Comparison of ENCODE assay signal across 17 mouse cellular contexts in genomic region chr1:171734898-171735297, GRCm38 (mm10). TPM values are rescaled to one million over a fixed set of nuclear protein-coding genes. Genes with fewer than 3 reads are reported as not detected.
"Had no signal": no experiment of that assay in that cellular context is flagged by ENCODE, and none has a peak within 500 bp of the region (broad histone marks: within the 10 kb centered on the region; RNA-seq: fewer than 3 reads in every experiment).

No protein-coding gene starts in this region.

- H3K4me3 ChIP-seq: layer of hippocampus, adult 2 months; limb, embryonic 13.5 days; megakaryocyte, embryonic 14.5 days; midbrain, embryonic 12.5 days had no signal

- H3K27ac ChIP-seq: kidney, postnatal 0 days; layer of hippocampus, adult 2 months; limb, embryonic 13.5 days; liver, embryonic 14.5 days; midbrain, embryonic 12.5 days; stomach, postnatal 0 days had no signal

- H3K27me3 ChIP-seq: limb, embryonic 13.5 days; megakaryocyte, embryonic 14.5 days; midbrain, embryonic 12.5 days had no signal

- H3K4me1 ChIP-seq: limb, embryonic 13.5 days; midbrain, embryonic 12.5 days had no signal

- H3K36me3 ChIP-seq: limb, embryonic 13.5 days; midbrain, embryonic 12.5 days had no signal

- H3K4me2 ChIP-seq: limb, embryonic 13.5 days; midbrain, embryonic 12.5 days had no signal

- ATAC-seq: midbrain, embryonic 16.5 days had no signal

- DNase-seq: kidney, adult 11 months; kidney, adult 9 months; kidney, postnatal 4 days; lung, adult 2 months; lung, postnatal 10 days; lung, postnatal 4 days; right cerebral cortex, postnatal 25 days; thymus, postnatal 36 days had no signal

- H3K9me3 ChIP-seq: limb, embryonic 13.5 days; megakaryocyte, embryonic 14.5 days; midbrain, embryonic 12.5 days had no signal

- H3K9ac ChIP-seq: limb, embryonic 13.5 days; liver, embryonic 14.5 days; midbrain, embryonic 12.5 days had no signal

RNA-seq across cellular contexts. Expression of gene Slamf1, which starts 32.0 kb away (rescaled TPM):
- polyA plus RNA-seq: liver, adult 2 months had no signal

RNA-seq across cellular contexts. Expression of gene Cd48, which starts 53.1 kb away (rescaled TPM):
- total RNA-seq: layer of hippocampus, adult 2 months had no signal
